Mouse (Mus musculus) cerebellum, adult 8-10 months (tissue): ENCODE data around the gene Vax2.

ENCODE experiments used
- DNase-seq: peaks from one replicate; pipeline ENCODE4 v3.0.0; 2022

The Vax2 gene

GRCm38 (mm10) chr6:83711725-83712475 lies 836 bp downstream of the Vax2 start:
- DNase-seq, result no peak

- no peak for DNase-seq
Measured at GRCm38 (mm10) chr6:83713271-83714136, 2.4 kb downstream of the Vax2 start.

GRCm38 (mm10) chr6:83714221-83715123 lies 3.4 kb downstream of the Vax2 start:
- no peak for DNase-seq

- no peak for DNase-seq
Measured at GRCm38 (mm10) chr6:83715461-83716196, 4.6 kb downstream of the Vax2 start.

GRCm38 (mm10) chr6:83717026-83717425 lies 6.0 kb downstream of the Vax2 start:
- no peak for DNase-seq

- no peak for DNase-seq
Measured at GRCm38 (mm10) chr6:83722526-83722925, 11.5 kb downstream of the Vax2 start.

GRCm38 (mm10) chr6:83727178-83727577 lies 16.1 kb downstream of the Vax2 start:
- DNase-seq, result no peak

- no peak for DNase-seq
Measured at GRCm38 (mm10) chr6:83728488-83728887, 17.4 kb downstream of the Vax2 start.

GRCm38 (mm10) chr6:83729350-83729970 lies 18.4 kb downstream of the Vax2 start:
- DNase-seq, result no peak

- DNase-seq, result no peak
Measured at GRCm38 (mm10) chr6:83731128-83731527, 20.1 kb downstream of the Vax2 start.

- DNase-seq, result no peak
Measured at GRCm38 (mm10) chr6:83737311-83737710, 26.2 kb downstream of the Vax2 start.

GRCm38 (mm10) chr6:83738596-83738995 lies 27.5 kb downstream of the Vax2 start:
- no peak for DNase-seq

GRCm38 (mm10) chr6:83742761-83743160 lies 31.7 kb downstream of the Vax2 start, which contains the start of gene Atp6v1b1:
Atp6v1b1 (plus strand) TSS chr6:83742990.
- no peak for DNase-seq

GRCm38 (mm10) chr6:83743212-83743611 lies 32.1 kb downstream of the Vax2 start:
- DNase-seq, result no peak

GRCm38 (mm10) chr6:83744126-83744525 lies 33.1 kb downstream of the Vax2 start:
- no peak for DNase-seq

- DNase-seq, result no peak
Measured at GRCm38 (mm10) chr6:83744557-83744956, 33.5 kb downstream of the Vax2 start.

GRCm38 (mm10) chr6:83745466-83745865 lies 34.4 kb downstream of the Vax2 start:
- DNase-seq, result no peak

- DNase-seq, result no peak
Measured at GRCm38 (mm10) chr6:83749286-83749685, 38.2 kb downstream of the Vax2 start.

- peak; percentile 45 for DNase-seq
Measured at GRCm38 (mm10) chr6:83750171-83750684, 39.2 kb downstream of the Vax2 start.

- no peak for DNase-seq
Measured at GRCm38 (mm10) chr6:83756051-83756450, 45.0 kb downstream of the Vax2 start.

- no peak for DNase-seq
Measured at GRCm38 (mm10) chr6:83762344-83762743, 51.3 kb downstream of the Vax2 start, which contains the start of gene Ankrd53. Ankrd53 (plus strand) TSS chr6:83762644.
